Mouse (Mus musculus): ENCODE results near the gene Rab13.

Rab13 gene

DNA sequence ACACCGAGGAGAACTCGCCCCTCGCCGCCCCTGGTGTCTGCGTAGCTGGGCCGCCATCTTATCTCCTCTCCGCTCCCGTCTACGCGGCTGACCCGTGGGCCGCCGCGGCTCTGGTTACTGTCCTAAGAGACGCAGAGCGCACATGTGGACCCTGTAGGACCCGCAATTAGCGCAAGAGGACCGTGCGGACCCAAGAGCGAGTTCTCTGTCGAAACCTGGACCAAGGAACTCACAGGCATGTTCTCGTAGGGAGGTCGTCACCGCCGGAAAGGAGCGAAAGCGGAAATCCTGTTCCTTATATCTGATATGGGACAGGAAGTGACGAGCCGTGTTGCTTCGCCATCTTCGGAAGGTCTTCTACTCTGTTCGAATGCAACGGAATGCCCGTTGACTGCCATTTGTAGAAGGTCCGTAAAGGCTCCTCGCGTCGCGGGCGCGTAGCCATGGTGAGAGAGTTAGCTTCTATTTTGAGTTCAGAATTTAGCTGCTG, at the start of gene Rab13, which contains the start of gene Rps27:
Rab13 (plus strand) TSS at position 319 of the 490 bp plus-strand sequence.
Rps27 (minus strand) TSS at position 275 of the 490 bp plus-strand sequence.
- DNase-seq (ENCODE audit: low read depth, low spot score): peak; percentile 87

DNA sequence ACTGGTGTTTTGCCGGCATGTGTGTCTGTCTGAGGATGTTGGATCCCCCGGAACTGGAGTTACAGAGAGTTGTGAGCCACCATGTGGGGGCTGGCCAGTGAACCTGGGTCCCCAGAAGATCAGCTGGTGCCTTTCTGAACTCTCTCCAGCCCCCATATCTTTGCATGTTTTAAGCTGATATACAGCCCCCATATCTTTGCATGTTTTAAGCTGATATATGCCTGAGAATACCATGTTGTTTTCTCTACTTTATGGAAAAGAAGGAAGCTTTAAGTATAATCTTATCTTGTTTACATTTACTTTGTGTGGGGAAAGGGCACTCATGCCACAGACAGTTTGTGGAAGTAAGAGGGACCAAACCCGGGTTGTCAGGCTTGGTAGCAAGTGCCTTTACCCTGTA, 33.9 kb upstream of the Rab13 start:
- no peak for DNase-seq (ENCODE audit: low read depth, low spot score)

DNA sequence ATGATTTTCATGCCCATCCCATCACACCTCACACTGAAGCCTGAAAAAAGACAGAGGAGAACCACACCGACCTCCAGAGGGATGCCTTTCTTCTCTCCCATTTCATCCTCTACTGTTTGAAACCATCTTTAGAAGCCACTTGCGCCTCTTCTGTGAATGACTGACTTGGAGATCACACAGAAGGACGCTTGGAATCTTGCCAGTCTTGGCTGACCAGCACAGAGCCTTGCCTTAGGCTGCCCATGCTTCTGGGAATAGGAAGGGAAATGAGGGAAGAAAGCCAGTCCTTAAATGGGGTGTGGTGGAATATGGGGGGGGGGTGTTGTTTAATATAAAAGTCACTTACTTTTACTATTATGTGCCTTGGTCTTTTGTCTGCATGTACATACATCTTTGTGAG, 29.9 kb upstream of the Rab13 start:
- no peak for DNase-seq (ENCODE audit: low read depth, low spot score)

DNA sequence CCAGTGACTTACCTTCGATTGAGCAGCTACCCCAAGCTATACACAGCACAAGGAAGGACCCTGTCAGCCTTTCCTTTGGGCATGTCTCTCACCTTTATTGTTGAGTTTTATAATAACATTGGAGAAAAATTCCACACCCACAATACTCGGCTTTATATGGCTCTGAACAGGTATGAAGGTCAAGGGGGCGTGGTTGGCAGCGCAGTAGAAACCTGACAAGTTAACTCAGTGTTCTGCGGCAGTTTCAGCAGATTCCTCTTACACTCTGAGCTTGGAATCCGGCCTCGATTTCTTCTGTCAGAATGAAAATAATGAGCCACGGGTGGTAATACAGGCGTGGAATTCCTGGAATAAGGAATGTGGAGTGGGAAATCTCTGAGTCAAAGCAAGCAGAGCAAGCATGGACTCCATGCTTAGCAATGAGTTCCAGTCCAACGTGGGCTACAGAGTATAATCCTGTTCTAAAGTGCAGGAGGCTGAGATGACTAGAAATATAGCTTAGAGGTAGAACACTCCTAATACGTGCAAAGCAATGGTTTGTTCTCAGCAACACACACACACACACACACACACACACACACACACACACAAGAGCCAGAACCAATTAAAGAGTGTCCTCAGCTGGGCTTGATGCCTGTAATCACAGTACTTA, 22.5 kb upstream of the Rab13 start:
- DNase-seq (ENCODE audit: low read depth, low spot score): no peak

DNA sequence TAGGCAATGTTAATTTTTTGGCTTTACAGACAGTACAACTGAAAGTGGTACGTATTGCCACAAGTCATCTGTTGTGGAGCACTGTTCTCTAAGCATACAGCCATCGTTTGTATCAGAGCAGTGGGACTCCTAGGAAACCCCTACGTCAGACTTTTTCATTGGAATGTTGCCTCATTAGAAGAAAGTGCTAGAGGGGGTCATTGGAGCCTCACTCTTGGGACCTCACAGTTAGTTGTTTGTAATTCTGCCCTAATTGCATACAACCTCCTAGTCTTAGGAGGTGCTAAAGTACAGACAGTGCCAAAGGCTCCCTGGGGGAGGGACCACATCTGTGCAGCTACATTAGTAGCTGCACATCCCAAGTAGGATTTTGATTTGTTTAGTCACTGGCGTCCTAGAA, 18.7 kb upstream of the Rab13 start:
- no peak for DNase-seq (ENCODE audit: low read depth, low spot score)

DNA sequence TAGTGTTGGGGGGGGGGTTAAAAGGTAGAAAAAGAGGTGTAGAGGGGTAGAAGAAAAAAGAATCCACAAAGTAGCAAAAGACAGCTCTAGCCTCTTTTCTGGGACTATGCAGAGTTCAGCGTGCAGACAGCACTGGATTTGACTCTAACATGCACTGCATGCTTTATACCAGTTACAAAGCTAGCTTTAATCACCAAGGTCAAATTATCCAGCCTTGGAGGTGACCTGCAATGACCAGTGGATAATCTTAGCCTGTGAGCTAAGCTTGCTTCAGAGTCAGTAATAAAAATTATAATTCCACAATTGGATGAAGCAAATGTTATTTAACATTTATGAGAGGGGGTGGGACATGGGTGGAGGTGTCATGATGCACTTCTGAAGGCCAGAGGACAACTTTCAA, 17.9 kb upstream of the Rab13 start:
- DNase-seq (ENCODE audit: low read depth, low spot score): no peak

DNA sequence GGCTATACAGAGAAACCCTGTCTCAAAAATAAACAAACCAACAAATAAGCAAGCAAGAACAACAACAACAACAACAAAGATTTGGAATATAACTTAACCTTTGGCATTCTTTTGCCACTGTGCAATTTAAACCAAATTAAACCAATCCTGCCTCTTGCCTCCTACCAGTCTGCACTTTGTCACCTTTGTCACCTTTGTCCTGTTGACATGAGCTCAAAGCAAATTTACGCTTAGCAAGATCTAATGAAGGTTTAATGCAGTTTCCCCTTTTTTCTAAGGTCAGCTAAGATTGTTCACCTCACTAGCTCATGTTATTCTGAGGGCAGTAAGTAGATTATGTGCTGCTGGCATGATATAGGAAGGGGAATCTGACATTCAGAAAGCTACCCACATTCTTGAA, 15.9 kb upstream of the Rab13 start:
- DNase-seq (ENCODE audit: low read depth, low spot score): no peak

DNA sequence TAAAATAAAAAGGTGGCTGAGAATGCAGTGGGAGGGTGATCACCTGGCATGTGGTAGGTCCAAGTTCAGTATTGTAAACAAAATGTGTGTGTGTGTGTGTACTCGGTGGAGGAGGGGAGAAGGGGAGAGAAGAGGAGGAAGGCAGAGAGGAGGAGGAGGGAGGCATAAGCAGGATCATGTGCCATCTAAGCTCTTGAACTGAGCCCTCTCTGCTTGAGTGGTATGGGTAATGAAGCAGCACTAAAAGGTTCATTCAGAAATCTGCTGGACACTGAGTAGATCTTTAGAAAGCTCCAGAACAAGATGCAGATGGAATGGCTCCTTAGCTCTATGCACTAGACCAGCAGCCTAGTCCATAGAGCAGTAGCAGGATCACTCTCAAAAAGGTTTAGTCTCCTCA, 10.6 kb upstream of the Rab13 start:
- no peak for DNase-seq (ENCODE audit: low read depth, low spot score)

DNA sequence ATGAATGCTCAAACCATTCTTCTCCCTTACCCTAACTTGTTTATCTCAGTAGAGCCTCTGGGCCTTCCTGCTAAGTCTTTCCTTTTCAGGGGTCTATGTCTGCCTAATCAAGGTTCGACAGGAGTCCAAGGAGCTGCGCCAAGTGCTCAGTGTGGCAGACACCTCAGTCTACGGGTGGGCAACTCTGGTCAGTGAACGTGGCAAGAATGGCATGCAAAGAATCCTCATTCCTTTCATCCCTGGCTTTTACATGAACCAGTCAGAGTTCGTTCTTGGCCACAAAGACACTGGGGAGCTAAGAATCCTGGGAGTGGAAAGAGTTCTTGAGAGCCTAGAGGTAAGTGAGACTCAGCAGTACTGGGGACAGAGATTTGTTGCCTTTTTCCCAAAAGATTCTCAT, 9.9 kb upstream of the Rab13 start:
- DNase-seq (ENCODE audit: low read depth, low spot score): no peak

DNA sequence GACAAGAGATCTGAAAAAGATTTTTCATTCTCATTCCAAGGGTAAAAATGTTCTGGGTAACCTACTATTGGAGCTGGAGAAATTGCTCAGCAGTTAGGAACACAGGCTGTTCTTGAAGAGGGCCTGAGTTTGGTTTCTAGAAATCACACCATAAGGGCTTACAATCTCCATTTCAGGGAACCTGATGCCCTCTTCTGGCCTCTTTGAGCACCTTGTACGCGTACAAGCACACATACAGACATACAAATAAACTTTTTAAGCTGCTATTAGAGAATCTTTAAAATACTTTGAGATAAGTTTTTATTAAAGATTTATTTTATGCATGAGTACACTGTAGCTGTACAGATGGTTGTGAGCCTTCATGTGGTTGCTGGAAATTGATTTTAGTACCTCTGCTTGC, 8.9 kb upstream of the Rab13 start:
- no peak for DNase-seq (ENCODE audit: low read depth, low spot score)

DNA sequence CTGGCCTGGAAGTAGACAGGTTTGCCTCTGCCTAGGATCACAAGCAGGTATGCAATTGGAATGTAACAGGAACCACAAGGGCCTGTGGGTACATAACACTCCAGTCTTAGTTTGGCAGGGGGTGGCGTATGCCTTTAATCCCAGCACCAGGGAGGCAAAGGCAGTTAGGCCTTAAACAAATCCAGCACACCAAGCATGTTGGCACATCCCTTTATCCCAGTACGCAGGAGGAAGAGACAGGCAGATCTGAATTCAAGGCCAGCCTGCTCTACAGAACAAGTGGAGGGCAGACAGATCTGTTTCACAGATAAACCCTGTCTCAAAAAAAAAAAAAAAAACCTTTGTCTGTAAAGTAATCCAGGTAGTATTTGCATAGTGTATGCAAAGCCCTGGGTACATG, 4.8 kb upstream of the Rab13 start:
- no peak for DNase-seq (ENCODE audit: low read depth, low spot score)

DNA sequence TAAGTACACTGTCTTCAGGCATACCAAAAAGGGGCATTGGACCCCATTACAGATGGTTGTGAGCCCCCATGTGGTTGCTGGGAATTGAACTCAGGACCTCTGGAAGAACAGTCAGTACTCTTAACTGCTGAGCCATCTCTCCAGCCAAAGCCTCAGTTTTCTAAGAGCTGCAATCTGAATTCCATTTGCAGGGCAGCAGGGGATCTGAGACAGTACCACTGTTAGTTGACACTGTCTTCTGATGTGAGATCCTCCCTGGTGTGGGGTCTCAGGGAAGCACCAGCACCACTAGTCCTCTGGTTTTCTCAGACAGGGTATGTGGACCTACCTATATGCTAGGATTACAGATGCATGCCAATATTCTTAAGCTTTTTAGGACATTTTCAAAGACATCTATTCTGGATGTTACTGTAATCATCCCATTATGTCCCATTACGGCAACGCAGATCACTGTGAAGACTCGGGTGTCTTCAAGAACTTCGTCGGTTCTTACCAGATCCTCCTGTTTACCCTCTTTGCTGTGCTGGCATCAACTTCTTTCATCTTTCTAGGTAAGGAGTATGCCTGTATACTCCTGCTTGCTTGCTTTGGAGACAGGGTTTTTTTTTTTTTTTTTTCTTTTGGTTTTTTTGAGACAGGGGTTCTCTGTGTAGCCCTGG, 3.5 kb upstream of the Rab13 start:
- no peak for DNase-seq (ENCODE audit: low read depth, low spot score)

DNA sequence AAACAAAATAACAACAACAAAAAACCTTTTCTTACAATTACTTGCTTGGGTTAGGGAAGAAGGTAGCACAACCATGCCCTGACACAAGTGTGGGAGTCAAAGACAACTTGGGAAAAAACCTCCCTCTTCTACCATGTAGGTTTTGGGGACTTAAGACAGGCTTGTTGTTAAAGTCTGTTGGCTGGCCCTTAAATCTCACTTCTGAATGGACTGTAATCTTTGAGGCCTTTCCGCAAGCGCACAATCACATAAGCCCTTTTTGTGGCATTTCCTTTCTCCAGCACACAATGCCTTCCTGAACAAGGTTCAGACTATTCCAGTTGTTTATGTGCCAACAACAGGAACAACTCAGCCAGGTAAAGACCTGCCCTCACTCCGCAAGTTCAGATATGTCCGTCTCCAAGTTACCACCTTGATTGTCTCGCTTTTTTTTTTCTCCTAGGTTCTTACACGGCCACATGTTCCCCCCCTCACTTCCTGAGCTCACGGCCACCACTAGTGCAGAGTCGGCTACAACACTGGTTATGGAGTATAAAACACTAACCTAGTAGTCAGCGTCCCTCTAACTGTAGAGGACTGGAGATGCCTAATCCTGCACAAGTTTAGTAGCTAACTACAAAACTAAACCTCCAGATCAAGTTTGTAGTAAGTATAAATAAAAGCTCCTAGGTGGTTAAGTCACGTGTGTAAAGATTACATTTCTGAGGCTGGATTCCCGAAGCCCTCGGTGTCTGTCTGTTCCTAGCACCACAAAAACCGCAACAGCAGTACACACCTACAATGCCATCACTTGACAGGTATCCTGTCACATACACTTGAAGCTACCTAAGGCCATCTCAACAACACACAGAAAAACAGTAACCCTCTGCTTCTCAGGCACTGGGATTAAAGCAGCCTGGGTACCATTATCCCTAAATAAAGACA, 1.8 kb upstream of the Rab13 start:
- no peak for DNase-seq (ENCODE audit: low read depth, low spot score)

DNA sequence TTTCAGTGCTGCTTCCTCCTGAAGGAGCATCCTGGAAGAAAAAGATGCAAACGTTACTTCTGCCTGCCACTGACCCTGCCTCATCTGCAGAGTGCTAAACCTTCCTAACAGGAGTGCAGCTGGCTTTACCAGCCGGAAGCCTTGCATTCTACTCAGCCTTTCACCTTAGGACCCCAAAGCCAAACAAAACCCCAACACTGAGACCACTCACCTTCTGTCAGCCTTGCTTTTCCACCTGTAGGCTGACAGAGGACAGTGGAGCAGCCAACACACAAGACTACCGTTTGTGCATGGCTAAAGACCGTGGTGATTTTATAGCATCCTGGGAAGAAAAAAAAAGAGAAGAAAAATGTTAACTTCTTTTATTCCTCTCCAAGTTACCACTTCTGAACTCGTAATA, 772 bp upstream of the Rab13 start:
- DNase-seq (ENCODE audit: low read depth, low spot score): no peak

DNA sequence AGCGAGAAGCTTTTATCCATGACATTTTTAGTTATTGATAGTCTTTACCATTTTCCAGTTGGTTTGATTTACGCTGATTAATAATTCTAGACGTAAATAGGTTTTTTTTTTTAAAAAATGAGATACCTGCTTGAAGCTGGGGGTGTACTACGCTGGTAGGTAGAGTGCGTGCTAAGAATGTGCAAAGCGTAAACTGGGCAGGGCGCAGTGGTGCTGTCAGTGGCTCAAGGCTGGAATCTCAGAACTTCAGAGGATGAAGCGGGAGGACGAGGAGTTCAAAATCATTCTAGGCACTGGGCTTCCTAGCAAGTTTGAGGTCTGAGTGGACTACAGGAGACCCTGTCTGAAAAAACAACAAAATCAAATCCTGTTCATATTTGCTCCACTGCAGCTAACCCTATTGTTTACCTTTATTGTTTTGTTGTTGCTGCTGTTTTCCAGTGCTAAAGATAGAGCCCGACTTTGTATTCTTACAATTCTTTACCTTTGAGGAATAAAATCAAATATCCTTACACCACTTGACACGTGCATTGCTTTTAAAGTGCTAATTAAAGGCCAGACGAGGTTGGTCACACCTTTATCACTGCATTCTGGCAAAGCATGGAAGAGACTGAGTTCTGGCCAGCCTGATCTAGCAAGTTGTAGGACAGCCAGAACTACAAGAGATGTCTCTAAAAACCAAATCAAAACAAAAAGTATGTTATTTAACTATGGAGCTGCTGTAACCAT, 625 bp downstream of the Rab13 start:
- no peak for DNase-seq (ENCODE audit: low read depth, low spot score)

DNA sequence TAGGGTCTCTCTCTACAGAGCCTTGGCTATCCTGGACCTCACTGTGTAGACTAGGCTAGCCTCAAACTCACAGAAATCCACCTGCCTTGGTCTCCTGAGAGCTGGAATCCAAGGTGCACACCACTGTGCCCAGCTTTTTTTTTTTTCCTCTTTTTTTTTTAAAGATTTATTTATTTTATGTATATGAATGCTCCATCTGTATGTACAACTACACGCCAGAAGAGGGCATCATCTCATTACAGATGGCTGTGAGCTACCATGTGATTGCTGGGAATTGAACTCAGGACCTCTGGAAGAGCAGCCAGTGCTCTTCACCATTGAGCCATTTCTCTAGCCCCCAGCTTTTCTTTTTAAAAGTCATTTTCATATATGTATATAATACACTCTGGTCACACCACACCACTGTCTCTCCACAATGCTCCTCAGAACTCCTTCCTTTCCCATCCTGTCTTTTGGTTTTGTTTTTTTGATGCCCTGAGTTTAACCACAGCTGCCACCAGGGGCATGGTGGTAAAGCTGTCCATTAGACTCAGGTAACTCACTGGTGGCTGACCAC, 2.4 kb downstream of the Rab13 start:
- no peak for DNase-seq (ENCODE audit: low read depth, low spot score)

DNA sequence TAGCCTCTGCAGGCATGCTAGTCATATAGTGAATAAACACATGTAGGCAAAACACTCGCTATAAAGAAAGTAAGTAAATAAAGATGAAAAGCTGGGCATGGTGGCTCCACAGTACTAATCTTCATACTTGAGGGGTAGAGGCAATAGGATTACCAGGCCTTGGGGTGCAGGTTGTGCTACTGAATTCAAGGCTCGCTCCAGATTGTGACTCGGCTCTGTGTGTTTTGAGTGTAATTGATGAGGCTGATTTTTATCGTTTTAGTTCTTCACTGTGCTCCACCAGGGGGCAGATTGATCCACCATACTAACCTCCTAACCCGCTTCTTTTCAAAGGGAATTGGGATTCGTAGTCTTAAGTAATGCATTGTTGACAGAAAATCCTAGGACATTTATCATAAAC, 6.6 kb downstream of the Rab13 start:
- DNase-seq (ENCODE audit: low read depth, low spot score): peak; percentile 31

DNA sequence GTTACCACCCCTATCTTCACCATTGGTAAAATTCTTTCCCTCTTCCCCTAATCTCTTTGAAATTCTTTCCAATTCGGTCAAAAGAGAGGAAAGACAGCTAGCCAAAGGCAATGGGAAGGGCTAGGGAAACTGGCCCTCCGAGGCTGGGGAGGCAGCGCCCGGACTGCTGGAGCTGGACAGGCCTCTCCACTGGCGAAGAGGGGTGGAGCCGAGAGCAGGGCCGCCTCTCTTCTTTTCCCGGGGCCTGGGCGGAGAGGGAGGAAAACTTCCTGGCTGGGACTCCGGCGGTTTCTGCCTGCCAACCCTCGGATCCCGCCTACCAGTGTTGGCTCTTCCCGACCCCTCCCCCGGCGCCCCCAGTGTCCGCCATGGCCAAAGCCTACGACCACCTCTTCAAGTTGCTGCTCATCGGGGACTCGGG, 7.0 kb downstream of the Rab13 start:
- no peak for DNase-seq (ENCODE audit: low read depth, low spot score)

DNA sequence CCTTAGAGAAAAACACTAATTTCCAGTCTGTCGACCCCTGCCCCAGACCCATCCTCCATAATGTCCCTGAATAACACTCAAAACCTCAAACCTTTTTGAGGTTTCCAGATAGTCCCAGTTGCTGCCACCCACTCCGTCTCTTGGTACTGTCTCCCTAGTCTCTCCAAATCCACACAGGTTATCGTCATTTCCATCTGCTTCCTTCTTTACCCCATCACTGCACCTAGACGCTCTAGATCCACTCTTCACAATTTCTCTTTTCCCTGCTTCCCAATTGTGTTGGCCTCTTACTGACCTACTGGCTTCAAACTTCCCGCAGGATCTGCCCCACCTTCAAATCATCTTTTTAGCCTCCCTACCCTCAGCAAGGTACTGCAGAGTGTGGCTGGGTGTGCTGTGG, 7.6 kb downstream of the Rab13 start:
- no peak for DNase-seq (ENCODE audit: low read depth, low spot score)

DNA sequence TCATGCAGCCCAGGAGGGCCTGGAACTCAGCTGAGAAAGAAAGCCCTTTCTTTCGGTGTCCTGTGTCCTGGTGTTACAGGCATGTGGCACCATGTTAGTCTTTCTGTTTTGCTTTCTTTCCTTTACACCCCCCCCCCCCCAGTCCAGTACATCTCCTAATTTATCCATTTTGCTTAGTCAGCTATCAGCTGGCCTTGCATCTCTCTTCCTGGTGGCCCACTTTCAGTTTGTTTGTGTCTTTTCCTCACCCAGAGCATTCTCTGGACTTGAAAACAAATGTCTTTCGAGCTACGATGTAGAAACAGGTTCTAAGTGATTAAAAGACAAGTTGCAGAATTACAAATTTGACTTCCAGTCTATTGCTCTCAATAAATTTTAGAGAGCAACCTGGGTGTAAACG, 9.0 kb downstream of the Rab13 start:
- DNase-seq (ENCODE audit: low read depth, low spot score): no peak

DNA sequence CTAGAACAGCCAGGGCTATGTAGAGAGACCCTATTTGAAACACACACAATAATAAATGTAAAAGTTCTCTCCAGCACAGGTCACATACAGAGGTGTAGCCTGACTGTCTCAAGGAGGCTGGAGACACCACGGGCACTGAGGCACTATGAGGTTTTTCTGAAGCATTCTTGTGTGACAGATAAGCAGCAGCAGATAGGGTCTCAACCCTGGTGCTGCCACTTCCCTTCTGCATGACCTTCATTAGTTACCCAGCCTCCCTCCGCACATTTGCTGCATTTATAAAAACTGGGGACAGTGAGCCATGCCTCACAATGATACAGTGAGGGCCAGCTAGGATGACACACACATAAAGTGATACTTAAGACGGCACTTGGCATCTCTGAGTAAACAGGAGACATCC, 9.4 kb downstream of the Rab13 start:
- DNase-seq (ENCODE audit: low read depth, low spot score): no peak
